Mouse (Mus musculus) spleen, adult 2 months (tissue): ENCODE data around the gene Ceacam13.
"Not testable (repeated sequence)": the region's sequence is repeated elsewhere in the genome, so short reads cannot be mapped to it uniquely, and the experiment has no call there.

ENCODE experiments used
- CTCF ChIP-seq: fragments of 200-500 bp; IDR thresholded peaks from 2 replicates; pipeline ENCODE4 v1.5.1; 2011; ENCODE audit warnings: mild to moderate bottlenecking, inconsistent platforms; ENCODE audit not compliant: insufficient read depth, insufficient read length, insufficient replicate concordance; ENCODE audit errors: extremely low read depth
- POLR2A ChIP-seq: fragments of 200-500 bp; IDR thresholded peaks from 2 replicates; pipeline ENCODE4 v1.6.1; 2011; ENCODE audit warnings: low read depth, low read length, inconsistent platforms

- not testable (repeated sequence) for TF ChIP-seq CTCF, POLR2A
Measured at GRCm38 (mm10) chr7:18001131-18001530, 8.6 kb upstream of the Ceacam13 start.
